In the genomic region with DNA sequence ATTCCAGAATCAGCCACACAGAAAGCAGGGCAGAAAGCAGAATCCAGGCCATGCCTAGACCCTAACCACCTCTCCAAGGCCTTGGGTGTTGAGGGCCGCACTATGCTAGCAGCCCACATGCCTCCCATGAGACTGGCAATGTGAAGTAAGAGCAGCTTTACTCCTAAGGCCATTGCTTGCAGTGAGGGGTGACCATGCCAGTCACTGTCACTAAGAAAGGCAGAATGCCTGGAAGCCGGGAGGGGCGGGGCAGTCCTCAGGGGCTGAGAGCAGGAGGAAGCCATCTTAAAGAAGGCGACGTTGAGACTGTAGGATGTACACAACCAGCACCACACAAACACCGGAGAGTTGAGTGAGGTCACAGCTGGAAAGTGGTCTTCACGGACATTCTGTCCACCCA, we compare ENCODE assay signal across 19 mouse cellular contexts. TPM values are rescaled to one million over a fixed set of nuclear protein-coding genes. Genes with fewer than 3 reads are reported as not detected.
"Had no signal": no experiment of that assay in that cellular context is flagged by ENCODE, and none has a peak within 500 bp of the region (broad histone marks: within the 10 kb centered on the region; RNA-seq: fewer than 3 reads in every experiment).

No protein-coding gene starts in this region.

- H3K27ac ChIP-seq: midbrain, embryonic 10.5 days; midbrain, embryonic 12.5 days; neural tube, embryonic 13.5 days; neural tube, embryonic 15.5 days; stomach, embryonic 15.5 days; stomach, postnatal 0 days had no signal

- H3K4me3 ChIP-seq: midbrain, embryonic 10.5 days; midbrain, embryonic 12.5 days; myocyte; neural tube, embryonic 13.5 days; neural tube, embryonic 15.5 days; stomach, embryonic 15.5 days had no signal

- DNase-seq: lung, adult 18-20 months; lung, embryonic 14.5 days; lung, postnatal 10 days; lung, postnatal 4 days; midbrain, embryonic 14.5 days; retina, postnatal 1 day; right cerebral cortex, adult 18-20 months; thymus, adult 2 months; thymus, postnatal 25 days; thymus, postnatal 4 days had no signal

RNA-seq across cellular contexts. Expression of a gene that starts 21.1 kb away (rescaled TPM):
- total RNA-seq: megakaryocyte, adult 5-6 weeks; megakaryocyte-erythroid progenitor cell, adult 5-6 weeks had no signal
